8 mouse cellular contexts compared by ENCODE assay signal in the genomic region with DNA sequence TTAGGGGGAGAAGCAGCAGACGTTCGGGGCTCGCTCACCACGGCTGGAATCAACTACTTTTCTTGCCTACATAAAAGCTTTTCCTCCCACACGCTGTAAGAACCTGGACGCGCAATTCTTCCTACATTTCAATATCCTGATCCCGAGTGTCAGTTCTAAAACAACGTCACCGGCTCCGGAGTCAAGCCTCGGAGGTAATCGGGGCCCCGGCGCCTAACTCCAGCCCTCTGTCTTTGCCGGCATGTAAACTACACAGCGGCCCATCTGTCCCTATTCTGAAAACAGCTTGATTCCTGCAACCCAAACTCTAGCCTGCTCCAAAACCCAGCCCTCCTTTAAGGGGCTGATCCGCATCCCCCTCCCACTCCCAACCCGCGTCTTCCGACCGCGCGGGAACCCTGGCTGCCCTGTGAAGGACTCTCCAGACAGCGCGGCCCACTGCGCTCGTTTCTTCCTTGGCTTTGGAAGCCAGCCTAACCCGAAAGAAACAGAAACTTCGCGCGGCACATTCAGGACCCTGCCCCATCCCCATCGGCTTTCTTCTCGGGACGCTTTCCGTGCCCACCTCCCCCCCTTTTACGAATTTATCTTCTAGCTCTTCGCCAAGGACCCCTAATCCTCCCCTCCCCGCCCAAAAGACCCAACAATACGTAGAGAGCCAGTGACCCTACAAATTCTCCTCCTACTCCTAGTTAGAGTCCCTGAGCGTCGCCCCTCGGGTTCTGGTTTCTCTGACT. TPM values are rescaled to one million over a fixed set of nuclear protein-coding genes. Genes with fewer than 3 reads are reported as not detected.
DNase-seq lines count a peak whose midpoint lies in the region; ATAC-seq and TF ChIP-seq lines count a peak whose summit lies in the region.

No protein-coding gene starts in this region.

- H3K4me2 ChIP-seq in embryonic facial prominence, embryonic 11.5 days (ENCODE audit: low read depth, low read length) = peak overlapping the region; percentile 88
- H3K4me2 ChIP-seq in limb, embryonic 14.5 days (replicated peaks; ENCODE audit: low read depth, low read length, severe bottlenecking) = peak overlapping the region; percentile 89
- H3K4me2 ChIP-seq in myocyte (ENCODE audit: low read depth) = peak overlapping the region; percentile 87

- no peaks in the 10 kb centered on the region; the same call in 1 of the 2 replicates for H3K4me1 ChIP-seq in embryonic facial prominence, embryonic 11.5 days (ENCODE audit: control insufficient read depth, insufficient read depth, low read length)
- peaks cover 39% of the 10 kb centered on the region for H3K4me1 ChIP-seq in limb, embryonic 14.5 days (ENCODE audit: control insufficient read depth, insufficient read depth, low read length)

- ATAC-seq in embryonic facial prominence, embryonic 11.5 days (replicated peaks; ENCODE audit: insufficient number of reproducible peaks, low FRiP score, low TSS enrichment, low read depth) = no peak
- ATAC-seq in limb, embryonic 14.5 days (ENCODE audit: low FRiP score, low read depth) = no peak

- DNase-seq in heart, adult 11 months = peak; percentile 93
- DNase-seq in heart, adult 8-10 months (ENCODE audit: low spot score) = no peak
- DNase-seq in adipocyte (ENCODE audit: low spot score) = peak; percentile 24
- peak; percentile 73 for DNase-seq in embryonic facial prominence, embryonic 11.5 days (ENCODE audit: low spot score)
- DNase-seq in heart, postnatal 4 days = peak; percentile 49
- no peak for DNase-seq in limb, embryonic 14.5 days (ENCODE audit: low spot score)
- no peak for DNase-seq in natural killer cell, adult 2 months (ENCODE audit: low spot score in 2 of 2)

- peak overlapping the region; percentile 87 for H3ac ChIP-seq in myocyte (ENCODE audit: control insufficient read depth, insufficient read length)

- H3K9ac ChIP-seq in embryonic facial prominence, embryonic 11.5 days (replicated peaks; ENCODE audit: low read length) = peak overlapping the region; percentile 99
- peak overlapping the region; percentile 83 for H3K9ac ChIP-seq in limb, embryonic 14.5 days (ENCODE audit: low read depth, low read length, severe bottlenecking)

- peaks cover 32% of the 10 kb centered on the region for H3K79me2 ChIP-seq in myocyte (ENCODE audit: control insufficient read depth, insufficient read depth)

- 0 out of 2 replicates have a peak, but pooled peaks have one; percentile 13 for TF ChIP-seq POLR2A in limb, embryonic 14.5 days (IDR thresholded peaks at IDR 0.05; ENCODE audit: borderline replicate concordance, extremely low read depth, insufficient read depth, insufficient read length)
- no peak for TF ChIP-seq POLR2A in myocyte (IDR thresholded peaks at IDR 0.05; ENCODE audit: insufficient read length, low read depth)

- WGBS in embryonic facial prominence, embryonic 11.5 days = under 1% methylated on average over 43 of the region's 43 CpGs
- WGBS in limb, embryonic 14.5 days = under 1% methylated on average over 42 of the region's 43 CpGs

- H3K27ac ChIP-seq in embryonic facial prominence, embryonic 11.5 days (replicated peaks; ENCODE audit: low read depth, low read length) = peak overlapping the region; percentile 97
- peak overlapping the region; percentile 90 for H3K27ac ChIP-seq in limb, embryonic 14.5 days (replicated peaks; ENCODE audit: low read depth, low read length)

- H3K27me3 ChIP-seq in embryonic facial prominence, embryonic 11.5 days (ENCODE audit: control insufficient read depth, insufficient read depth, low read length) = no peaks in the 10 kb centered on the region
- H3K27me3 ChIP-seq in limb, embryonic 14.5 days (ENCODE audit: control insufficient read depth, insufficient read depth, low read length) = peaks cover 35% of the 10 kb centered on the region
- H3K27me3 ChIP-seq in myocyte (ENCODE audit: control insufficient read depth, insufficient read depth, insufficient read length) = no peaks in the 10 kb centered on the region

- peak overlapping the region; percentile 90 for H3K4me3 ChIP-seq in embryonic facial prominence, embryonic 11.5 days (ENCODE audit: low read depth, low read length)
- H3K4me3 ChIP-seq in limb, embryonic 14.5 days (replicated peaks; ENCODE audit: low read length) = peak overlapping the region; percentile 69
- peak overlapping the region; percentile 80 for H3K4me3 ChIP-seq in myocyte

- no peaks in the 10 kb centered on the region for H3K36me3 ChIP-seq in embryonic facial prominence, embryonic 11.5 days (replicated peaks; ENCODE audit: control insufficient read depth, insufficient read depth, low read depth, low read length)
- H3K36me3 ChIP-seq in limb, embryonic 14.5 days (ENCODE audit: control insufficient read depth, insufficient read depth, low read length) = no peaks in the 10 kb centered on the region
- H3K36me3 ChIP-seq in myocyte (ENCODE audit: control insufficient read depth, insufficient read depth) = no peaks in the 10 kb centered on the region

- H3K9me3 ChIP-seq in embryonic facial prominence, embryonic 11.5 days (replicated peaks; ENCODE audit: control insufficient read depth, low read length) = no peaks in the 10 kb centered on the region
- H3K9me3 ChIP-seq in limb, embryonic 14.5 days (ENCODE audit: control insufficient read depth, low read length) = no peaks in the 10 kb centered on the region

TF ChIP-seq in myocyte, 11 proteins besides CTCF, POLR2A, EP300 and RAD21:
- TF ChIP-seq MYOG (IDR thresholded peaks at IDR 0.05; ENCODE audit: control insufficient read depth in 1 of 3, insufficient read depth in 1 of 3, insufficient read length in 2 of 3, low read depth in 2 of 3) (no peak), CEBPB (IDR thresholded peaks at IDR 0.05; ENCODE audit: insufficient read depth, poor library complexity, severe bottlenecking) (no peak), REST (IDR thresholded peaks at IDR 0.05; ENCODE audit: insufficient read depth, insufficient read length) (no peak), TCF3 (IDR thresholded peaks at IDR 0.05; ENCODE audit: insufficient read length, low read depth) (no peak), MAX (IDR thresholded peaks at IDR 0.05; ENCODE audit: low read depth) (no peak), MYOD1 (IDR thresholded peaks at IDR 0.05; ENCODE audit: control insufficient read depth in 1 of 3, insufficient read length in 2 of 3, low read depth in 2 of 3) (no peak), E2F4 (IDR thresholded peaks at IDR 0.05; ENCODE audit: insufficient read depth) (no peak)
TF ChIP-seq in myocyte: peak in this region for 0.

RNA-seq across cellular contexts. Expression of a gene that starts 1.4 kb away (rescaled TPM):
- total RNA-seq in heart, adult 8-10 months (2022) = 1 to 10 TPM; 8.3 to 10.0 (median 9.8) TPM
- polyA plus RNA-seq in embryonic facial prominence, embryonic 11.5 days (2014; fragmentation: Nextera tagmentation; extraction: Ambion mirVana) = 13.2 and 14.9 TPM in 2 replicates
- total RNA-seq in heart, postnatal 4 days (2021) = 1 to 10 TPM; 7.0 TPM
- 14.5 and 18.7 TPM in 2 replicates for polyA plus RNA-seq in limb, embryonic 14.5 days (2012; rRNA removed)
- polyA plus RNA-seq in limb, embryonic 14.5 days (2014; fragmentation: Nextera tagmentation; extraction: Ambion mirVana) = 6.2 and 7.3 TPM in 2 replicates
- polyA plus RNA-seq in myocyte (2012; fragmentation: generic; extraction: Trizol) = 20.4 TPM

Comparison
In these comparisons a context has a peak if more than half of its experiments do, and no peak if none do; other contexts are left out.
1. DNase-seq: peak in heart, adult 11 months (single experiment), adipocyte (single experiment), embryonic facial prominence, embryonic 11.5 days (single experiment) and heart, postnatal 4 days (single experiment); none in heart, adult 8-10 months (single experiment), limb, embryonic 14.5 days (single experiment) and natural killer cell, adult 2 months (0 of 2).
2. Peak in every context shown above with its lines, with median percentiles within 50 percentile points of each other: H3K4me2 ChIP-seq and H3K4me3 ChIP-seq.